Mouse (Mus musculus): ENCODE measurements around the gene Spsb2. TPM values are rescaled to one million over a fixed set of nuclear protein-coding genes. Genes with fewer than 3 reads are reported as not detected.
A peak's percentile ranks its signal among the peaks of the same experiment; 100 is the strongest.

The Spsb2 gene
- total RNA-seq, 2 experiments from 2014 or later = 17.3 to 18.9 TPM

GRCm38 (mm10) chr6:124854647-124855046 lies 46.2 kb downstream of the Spsb2 start:
- no peak for DNase-seq (ENCODE audit: low spot score in 2 of 2)

DNA sequence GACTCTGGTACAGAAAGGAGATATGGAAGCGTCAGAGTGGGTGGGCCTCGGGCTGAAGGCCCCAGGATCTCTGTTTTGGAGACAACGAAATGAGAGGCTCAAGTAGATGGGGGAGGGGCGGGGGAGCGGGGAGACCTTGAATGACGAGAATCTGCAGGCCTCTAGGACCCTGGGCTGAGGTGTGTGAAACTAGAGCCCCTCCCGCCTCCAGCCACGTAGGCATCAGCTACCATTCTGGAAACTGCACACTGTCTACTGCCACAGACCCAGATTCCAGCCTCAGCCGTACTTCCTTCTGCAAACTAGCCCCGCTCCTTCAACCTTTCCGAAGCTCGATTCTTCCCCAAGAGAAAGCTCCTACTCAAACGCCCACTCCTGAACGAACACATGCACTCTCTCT lies 47.9 kb downstream of the Spsb2 start:
- DNase-seq (ENCODE audit: low spot score in 2 of 2) = no peak

DNA sequence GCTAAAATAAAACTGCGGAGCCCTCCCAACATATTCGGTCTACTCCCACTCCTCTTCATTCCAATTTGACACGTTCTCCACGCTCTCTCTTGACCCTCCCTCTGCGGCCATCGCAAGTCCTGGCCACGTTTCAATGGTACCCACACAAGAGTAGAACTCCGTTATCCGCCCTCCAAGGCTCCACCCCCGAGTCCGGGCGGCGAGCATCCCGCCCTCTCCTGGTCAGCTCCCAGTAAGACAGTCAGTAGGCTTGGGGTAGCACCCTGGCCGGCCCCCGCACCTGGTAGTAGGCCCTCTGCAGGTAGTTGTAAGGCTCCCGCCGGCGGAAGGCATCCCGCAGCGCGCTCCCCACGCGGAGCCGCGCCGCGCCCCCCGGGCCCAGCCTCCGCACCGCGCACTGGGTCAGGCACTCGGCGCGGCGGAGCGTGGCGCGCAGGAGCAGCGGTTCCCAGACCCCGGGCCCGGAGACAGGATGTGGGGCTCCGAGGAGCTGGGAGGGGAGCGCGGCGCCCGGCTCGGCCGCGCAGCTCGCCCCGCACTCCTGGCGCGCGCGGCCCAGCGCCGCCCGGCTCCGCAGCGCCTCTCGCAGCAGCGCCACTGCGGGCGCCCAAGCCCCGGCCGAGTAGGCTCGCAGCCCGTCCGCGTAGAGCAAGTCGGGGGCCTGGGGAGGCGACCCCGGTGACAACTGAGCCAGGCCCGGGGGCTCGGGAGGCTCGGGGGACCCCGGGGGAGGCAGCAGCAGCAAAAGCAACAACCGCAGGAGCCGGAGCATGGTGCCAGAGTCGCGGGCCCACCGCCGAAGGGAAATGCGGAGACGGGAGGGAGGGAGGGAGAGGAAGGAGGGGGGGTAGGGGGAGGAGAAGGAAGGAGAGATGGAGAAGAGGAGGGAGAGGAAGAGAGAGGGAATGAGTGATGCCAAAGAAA lies 48.7 kb downstream of the Spsb2 start, which contains the start of gene P3h3:
TSS of gene P3h3 (minus strand) at position 837 of the 924 bp plus-strand sequence.
- DNase-seq (ENCODE audit: low spot score in 2 of 2) = peak; percentile 69 to 75

- no peak for DNase-seq (ENCODE audit: low spot score in 2 of 2)
These were observed 49.5 kb downstream of the Spsb2 start for GRCm38 (mm10) chr6:124857840-124858530.

GRCm38 (mm10) chr6:124858561-124859318 lies 50.3 kb downstream of the Spsb2 start:
- DNase-seq (ENCODE audit: low spot score in 2 of 2) = no peak

DNA sequence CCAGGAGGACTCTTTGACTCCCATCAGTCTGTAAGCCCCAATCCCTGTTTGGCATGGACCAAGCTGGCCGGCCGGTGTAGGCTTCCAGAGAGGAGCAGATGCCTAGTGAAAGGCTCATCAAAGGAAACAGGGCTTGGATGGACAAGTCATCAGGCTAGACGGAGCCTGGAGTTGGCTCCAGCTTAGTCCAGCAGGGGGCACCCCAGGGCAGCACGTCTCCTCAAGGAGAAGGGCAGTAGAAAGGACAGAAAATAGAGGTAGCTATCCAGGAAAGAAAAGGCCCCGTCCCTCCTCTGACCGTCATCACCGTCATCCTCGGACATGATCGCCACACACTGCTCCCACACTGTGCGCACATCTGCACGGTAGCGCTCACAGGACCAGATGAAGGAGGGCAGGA lies 51.3 kb downstream of the Spsb2 start:
- DNase-seq (ENCODE audit: low spot score in 2 of 2) = peak; percentile 88 to 92

Other genes starting within 250 kb of the Spsb2 start
- gene C1rb, start 238.4 kb upstream of the Spsb2 start, total RNA-seq (2021) = 10 to 100 TPM in 1 of 2 experiments, 1 to 10 TPM in 1; 6.7 to 12.3 TPM
- 1 to 10 TPM; 2.0 to 2.8 TPM for gene C1s2, start 172.6 kb upstream of the Spsb2 start, total RNA-seq (2021)
- 100 to 1,000 TPM in 1 of 2 experiments, 10 to 100 TPM in 1; 92.9 to 108 TPM for gene Lpcat3, start 145.6 kb upstream of the Spsb2 start, total RNA-seq (2021)
- gene Emg1, start 96.5 kb upstream of the Spsb2 start, total RNA-seq (2021) = 10 to 100 TPM; 81.0 to 86.4 TPM
- 100 to 1,000 TPM; 285 to 301 TPM for gene Phb2, start 96.3 kb upstream of the Spsb2 start, total RNA-seq (2021)
- gene Ptpn6, start 69.9 kb upstream of the Spsb2 start, total RNA-seq (2021) = 10 to 100 TPM in 1 of 2 experiments, 1 to 10 TPM in 1; 9.8 to 11.5 TPM
- 100 to 1,000 TPM; 341 to 388 TPM for gene Grcc10, start 67.3 kb upstream of the Spsb2 start, total RNA-seq (2021)
- not detected for gene Gm45234, start 52.6 kb upstream of the Spsb2 start, total RNA-seq (2021)
- 10 to 100 TPM; 78.4 to 80.2 TPM for gene Atn1, start 52.1 kb upstream of the Spsb2 start, total RNA-seq (2021)
- 10 to 100 TPM; 19.8 to 37.7 TPM for gene Eno2, start 39.0 kb upstream of the Spsb2 start, total RNA-seq (2021)
- under 1 TPM in 1 of 2 experiments, not detected in 1; 0.90 TPM for gene Lrrc23, start 28.9 kb upstream of the Spsb2 start, total RNA-seq (2021)
- 100 to 1,000 TPM; 383 to 517 TPM for gene Tpi1, start 5.6 kb downstream of the Spsb2 start, total RNA-seq (2021)
- 100 to 1,000 TPM; 107 to 128 TPM for gene Usp5, start 20.8 kb downstream of the Spsb2 start, total RNA-seq (2021)
- 1 to 10 TPM in 1 of 2 experiments, under 1 TPM in 1; 0.77 to 2.7 TPM for gene Cdca3, start 20.9 kb downstream of the Spsb2 start, total RNA-seq (2021)
- 1 to 10 TPM; 9.2 to 9.6 TPM for gene Gnb3, start 31.6 kb downstream of the Spsb2 start, total RNA-seq (2021)
- gene P3h3, start 49.1 kb downstream of the Spsb2 start, total RNA-seq (2021) = 10 to 100 TPM; 24.1 to 24.4 TPM
- 1 to 10 TPM in 1 of 2 experiments, under 1 TPM in 1; 0.76 to 1.8 TPM for gene Gpr162, start 55.3 kb downstream of the Spsb2 start, total RNA-seq (2021)
- 1 to 10 TPM in 1 of 2 experiments, under 1 TPM in 1; 0.36 to 1.8 TPM for gene Cd4, start 79.6 kb downstream of the Spsb2 start, total RNA-seq (2021)
- 1 to 10 TPM; 1.4 to 2.6 TPM for gene Lag3, start 103.0 kb downstream of the Spsb2 start, total RNA-seq (2021)
- gene Ptms, start 111.4 kb downstream of the Spsb2 start, total RNA-seq (2021) = 100 to 1,000 TPM; 770 to 874 TPM
- gene Mlf2, start 122.7 kb downstream of the Spsb2 start, total RNA-seq (2021) = 100 to 1,000 TPM; 298 to 321 TPM
- gene Cops7a, start 156.9 kb downstream of the Spsb2 start, total RNA-seq (2021) = 100 to 1,000 TPM; 112 to 141 TPM
- 1 to 10 TPM; 1.6 to 3.0 TPM for gene Pianp, start 188.0 kb downstream of the Spsb2 start, total RNA-seq (2021)
- 10 to 100 TPM; 56.0 to 56.1 TPM for gene Zfp384, start 200.5 kb downstream of the Spsb2 start, total RNA-seq (2021)
- 10 to 100 TPM; 45.3 to 53.4 TPM for gene Ing4, start 231.1 kb downstream of the Spsb2 start, total RNA-seq (2021)
- gene Acrbp, start 241.0 kb downstream of the Spsb2 start, total RNA-seq (2021) = 1 to 10 TPM; 7.8 to 9.6 TPM

Data from adrenal gland, adult 18-20 months (tissue).